Mouse (Mus musculus) MEL (cell line): ENCODE data around the gene Tgif1.

Experiments used
- CTCF ChIP-seq, 3 experiments: IDR thresholded peaks in 2 of 3; conservative IDR thresholded peaks in 1 of 3; 2 replicates each; pipeline ENCODE4 v1.5.1; 2011 to 2012; ENCODE audit warnings: low read length in 3 of 3, low read depth in 2 of 3, mild to moderate bottlenecking in 2 of 3, improper control_type of control experiment in 1 of 3, inconsistent platforms in 1 of 3, mixed read lengths in 1 of 3, moderate library complexity in 1 of 3; ENCODE audit not compliant: control insufficient read depth in 1 of 3, insufficient read depth in 1 of 3, poor library complexity in 1 of 3, severe bottlenecking in 1 of 3
- EP300 ChIP-seq, 2 experiments: IDR thresholded peaks; 2 replicates each; pipeline ENCODE4 v1.6.1; 2011; ENCODE audit warnings: improper control_type of control experiment in 2 of 2, low read length in 2 of 2, low read depth in 1 of 2, mild to moderate bottlenecking in 1 of 2
- KAT2A ChIP-seq: conservative IDR thresholded peaks from 2 replicates; pipeline ENCODE4 v1.6.1; 2012; ENCODE audit warnings: low read depth, low read length, improper control_type of control experiment, inconsistent platforms
- MAZ ChIP-seq: IDR thresholded peaks from 2 replicates; pipeline ENCODE4 v1.6.1; 2012; ENCODE audit warnings: low read depth, mild to moderate bottlenecking, inconsistent platforms, low read length, improper control_type of control experiment
- NELFE ChIP-seq: IDR thresholded peaks from 2 replicates; pipeline ENCODE4 v1.6.1; 2011; ENCODE audit warnings: low read depth, low read length, improper control_type of control experiment
- POLR2A ChIP-seq, 2 experiments: IDR thresholded peaks; 2 replicates each; pipeline ENCODE4 v1.6.1; 2011 to 2012; ENCODE audit warnings: low read length in 2 of 2, mild to moderate bottlenecking in 2 of 2, control low read depth in 1 of 2, improper control_type of control experiment in 1 of 2, low read depth in 1 of 2, moderate library complexity in 1 of 2; ENCODE audit not compliant: control insufficient read depth in 1 of 2, insufficient read depth in 1 of 2, poor library complexity in 1 of 2
- POLR2AphosphoS2 ChIP-seq: IDR thresholded peaks from 2 replicates; pipeline ENCODE4 v1.6.1; 2011; ENCODE audit warnings: low read length, improper control_type of control experiment
- TAL1 ChIP-seq: IDR thresholded peaks from 2 replicates; pipeline ENCODE4 v1.6.1; 2012; ENCODE audit warnings: mild to moderate bottlenecking, inconsistent platforms, low read length, moderate library complexity, mixed read lengths
- UBTF ChIP-seq: IDR thresholded peaks from 2 replicates; pipeline ENCODE4 v1.6.1; 2012; ENCODE audit warnings: low read depth, mild to moderate bottlenecking, inconsistent platforms, low read length, improper control_type of control experiment, moderate library complexity, borderline replicate concordance; ENCODE audit not compliant: insufficient read depth
- USF2 ChIP-seq, 2 experiments: IDR thresholded peaks; 2 replicates each; pipeline ENCODE4 v1.6.1; 2011 to 2012; ENCODE audit warnings: improper control_type of control experiment in 2 of 2, low read length in 2 of 2, borderline replicate concordance in 1 of 2, inconsistent platforms in 1 of 2, low read depth in 1 of 2, mild to moderate bottlenecking in 1 of 2; ENCODE audit not compliant: insufficient read depth in 1 of 2

DNA sequence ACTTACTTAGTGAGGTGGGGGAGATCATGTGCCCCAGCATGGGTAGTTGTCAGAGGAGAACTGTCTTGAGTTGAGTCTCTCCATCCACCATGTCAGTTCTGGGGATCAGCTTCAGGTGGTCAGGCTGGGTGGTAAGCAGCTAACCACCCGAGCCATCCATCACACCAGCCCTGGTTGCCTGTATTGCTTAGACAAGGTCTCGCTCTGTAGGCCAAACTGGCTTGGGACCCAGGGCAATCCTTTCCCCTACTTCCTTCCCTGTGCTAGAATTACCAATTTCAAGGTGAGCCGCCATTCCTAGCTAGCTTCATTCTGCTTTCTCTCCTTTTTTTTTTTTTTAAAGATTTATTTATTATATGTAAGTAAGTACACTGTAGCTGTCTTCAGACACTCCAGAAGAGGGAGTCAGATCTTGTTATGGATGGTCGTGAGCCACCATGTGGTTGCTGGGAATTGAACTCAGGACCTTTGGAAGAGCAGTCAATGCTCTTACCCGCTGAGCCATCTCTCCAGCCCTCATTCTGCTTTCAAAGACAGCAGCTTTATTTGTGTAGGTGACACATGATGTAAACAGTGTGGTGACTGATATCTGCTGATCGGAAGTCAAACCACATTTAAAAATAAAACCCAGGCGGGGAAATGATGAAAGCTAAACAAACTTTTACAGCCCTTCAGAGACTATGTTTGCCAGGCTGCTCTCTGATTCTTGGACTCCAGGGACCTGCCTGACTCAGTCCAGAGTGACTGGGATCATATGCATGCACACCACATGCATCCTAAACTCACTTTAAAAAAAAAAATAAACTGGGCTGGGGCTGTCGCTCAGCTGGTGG, 56.2 kb downstream of the Tgif1 start:
- TF ChIP-seq UBTF (no peak), NELFE (no peak), USF2 (IDR thresholded peaks at IDR 0.05; ENCODE audit: borderline replicate concordance in 1 of 2, insufficient read depth in 1 of 2, low read depth in 1 of 2, low read length in 2 of 2) (no peak), POLR2A (IDR thresholded peaks at IDR 0.05; ENCODE audit: control insufficient read depth in 1 of 2, insufficient read depth in 1 of 2, low read depth in 1 of 2, low read length in 2 of 2, poor library complexity in 1 of 2) (no peak), EP300 (IDR thresholded peaks at IDR 0.05; ENCODE audit: low read depth in 1 of 2, low read length in 2 of 2) (no peak), TAL1 (no peak), MAZ (no peak), POLR2AphosphoS2 (no peak), CTCF (IDR thresholded peaks at IDR 0.05 in 2 of 3, conservative IDR thresholded peaks at IDR 0.05 in 1 of 3; ENCODE audit: control insufficient read depth in 1 of 3, insufficient read depth in 1 of 3, low read depth in 2 of 3, low read length in 3 of 3, poor library complexity in 1 of 3, severe bottlenecking in 1 of 3) (no peak), KAT2A (no peak)
